Mouse (Mus musculus): ENCODE results near the gene Zbtb41. TPM values are rescaled to one million over a fixed set of nuclear protein-coding genes. Genes with fewer than 3 reads are reported as not detected.

Zbtb41 gene
- polyA plus RNA-seq (2014; fragmentation: Illumina TruSeq; extraction: RNeasy Lipid Tissue Mini Kit (QIAGEN cat#74804); ENCODE audit: low read depth, low replicate concordance) = 69.9 TPM

DNA sequence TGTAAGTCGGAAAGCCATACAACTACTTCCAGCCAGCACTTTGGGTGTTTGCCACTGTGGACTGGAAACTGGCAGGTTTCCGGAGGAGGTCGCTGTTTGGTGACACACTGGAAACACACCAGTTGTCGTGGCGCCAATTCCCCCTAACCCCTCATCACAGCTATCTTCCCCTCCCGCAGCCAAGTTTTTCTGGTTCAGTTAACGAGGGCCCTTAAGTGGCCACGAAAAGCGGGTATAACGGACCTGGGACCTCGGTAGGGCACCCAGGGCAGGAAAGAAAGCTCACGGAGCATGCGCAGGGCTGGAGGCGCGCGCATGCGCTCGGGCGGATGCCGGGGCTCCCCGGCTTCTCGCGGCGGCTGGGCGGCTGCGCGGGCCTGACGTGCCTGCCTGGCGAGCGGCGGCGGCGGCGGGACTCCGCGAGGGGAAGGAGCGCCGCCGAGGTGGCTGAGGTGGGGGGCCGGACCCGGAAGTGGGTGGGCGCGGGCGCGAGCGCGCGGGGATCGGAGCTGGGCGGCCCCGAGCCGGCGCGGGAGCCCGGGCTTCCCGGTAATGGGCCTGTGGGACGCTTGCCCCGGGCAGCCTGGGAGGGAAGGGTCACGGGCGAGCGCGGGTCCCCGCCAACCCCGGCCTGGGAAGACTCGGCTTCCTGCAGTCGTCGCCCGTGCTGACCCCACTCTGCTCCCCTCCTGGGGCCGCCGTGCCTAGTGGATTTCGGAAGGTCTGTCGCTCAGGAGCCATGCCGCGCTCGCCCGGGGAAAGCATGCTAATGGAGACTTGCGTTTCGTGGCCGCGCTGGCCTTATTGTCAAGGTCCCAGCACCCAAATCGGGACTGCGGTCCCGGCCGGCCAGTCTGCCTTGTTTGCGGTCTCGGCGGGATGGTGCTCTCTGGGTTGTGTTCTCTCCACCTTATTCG lies at the start of gene Zbtb41:
Gene Zbtb41 (plus strand): TSS at position 414 of the 917 bp plus-strand sequence.

DNA sequence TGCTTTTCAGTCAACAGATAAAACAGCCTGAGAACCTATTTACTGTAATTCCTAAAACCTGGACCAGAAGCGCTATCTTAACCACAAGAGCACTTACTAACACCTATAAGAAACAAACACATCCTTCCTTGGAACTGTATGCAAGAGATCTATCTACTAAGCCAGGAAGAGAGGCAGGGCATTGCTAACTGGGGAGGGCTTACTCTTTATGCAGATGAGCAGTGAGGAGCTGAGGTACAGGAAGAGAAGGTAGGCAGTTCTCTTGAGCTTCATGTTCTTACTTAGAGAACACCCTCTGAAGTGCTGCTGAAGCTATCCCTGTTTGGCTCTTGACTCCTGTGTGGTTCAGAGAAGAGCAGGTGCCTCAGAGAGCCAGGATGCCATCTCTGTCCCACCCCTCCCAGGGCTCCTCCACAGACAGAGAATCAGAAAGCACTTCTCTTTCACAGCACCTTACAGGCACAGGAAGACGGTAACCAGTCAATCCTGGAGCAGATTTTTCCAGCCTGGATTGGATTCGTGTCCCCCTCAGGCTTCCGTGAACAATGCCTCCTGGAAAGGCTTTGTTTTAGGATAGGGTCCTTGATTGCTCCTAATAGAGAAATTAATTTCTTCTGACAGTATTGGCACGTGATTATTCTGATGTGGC lies 45.3 kb upstream of the Zbtb41 start, which contains the start of gene Crb1:
Gene Crb1 (minus strand): TSS at position 463 of the 649 bp plus-strand sequence.

GRCm38 (mm10) chr1:139454340-139455225 lies 32.5 kb downstream of the Zbtb41 start, which contains the start of gene Aspm:
Aspm (plus strand) TSS chr1:139454772.

DNA sequence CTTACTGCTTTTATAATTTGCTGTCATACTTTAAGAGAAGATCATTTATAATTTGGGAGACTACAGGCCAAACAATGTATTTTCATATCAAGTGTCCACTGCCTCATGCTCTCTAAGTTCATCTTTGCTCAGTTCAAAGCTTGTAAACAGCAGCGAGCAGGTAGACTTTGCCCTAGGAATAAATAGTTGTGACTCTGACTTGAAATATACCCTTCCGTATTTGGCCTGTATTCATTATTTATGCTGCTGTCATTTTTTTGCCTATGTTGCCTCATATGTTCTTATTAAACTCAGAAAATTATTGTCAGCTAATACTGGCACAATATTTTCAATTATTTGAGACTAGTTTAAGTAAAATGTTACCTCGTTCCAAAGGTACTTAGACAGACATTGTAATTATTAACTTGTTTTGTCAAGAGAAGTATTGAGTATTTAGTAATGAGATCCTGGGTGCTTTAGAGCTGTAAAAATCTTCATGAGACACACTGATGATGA lies 79.2 kb downstream of the Zbtb41 start, which contains the start of gene F13b:
Gene F13b (plus strand): TSS at position 445 of the 495 bp plus-strand sequence.

Other genes starting within 250 kb of the Zbtb41 start
- not detected for gene Crb1, start 45.2 kb upstream of the Zbtb41 start, polyA plus RNA-seq (2014; fragmentation: Illumina TruSeq; extraction: RNeasy Lipid Tissue Mini Kit (QIAGEN cat#74804); ENCODE audit: low read depth, low replicate concordance)
- gene Aspm, start 32.5 kb downstream of the Zbtb41 start, polyA plus RNA-seq (2014; fragmentation: Illumina TruSeq; extraction: RNeasy Lipid Tissue Mini Kit (QIAGEN cat#74804); ENCODE audit: low read depth, low replicate concordance) = 2.4 TPM
- gene F13b, start 79.4 kb downstream of the Zbtb41 start, polyA plus RNA-seq (2014; fragmentation: Illumina TruSeq; extraction: RNeasy Lipid Tissue Mini Kit (QIAGEN cat#74804); ENCODE audit: low read depth, low replicate concordance) = not detected
- gene Cfhr1, start 138.0 kb downstream of the Zbtb41 start, polyA plus RNA-seq (2014; fragmentation: Illumina TruSeq; extraction: RNeasy Lipid Tissue Mini Kit (QIAGEN cat#74804); ENCODE audit: low read depth, low replicate concordance) = not detected

Measured in adrenal gland, adult 10 weeks (tissue).